Mouse (Mus musculus) heart, postnatal 0 days (tissue): ENCODE measurements around the gene Klhl26. TPM values are rescaled to one million over a fixed set of nuclear protein-coding genes. Genes with fewer than 3 reads are reported as not detected.

Source experiments
- ATAC-seq: fragments of 200-750 bp; cut with Nextera tagmentation; 2 replicates; pipeline ENCODE4 v1.8.0; 2017; ENCODE audit warnings: low read depth, moderate number of reproducible peaks, moderate library complexity; ENCODE audit not compliant: insufficient read depth
- DNase-seq: peaks from one replicate; pipeline ENCODE4 v3.0.0-alpha.2; 2016; ENCODE audit warnings: low spot score
- H3K27ac ChIP-seq: fragments of 300-500 bp; sonication (generic); 2 replicates; pipeline ENCODE4 v1.5.1; 2014; ENCODE audit warnings: low read depth, mild to moderate bottlenecking
- H3K27me3 ChIP-seq: fragments of 300-500 bp; sonication (generic); 2 replicates; pipeline ENCODE4 v1.6.1; 2014; ENCODE audit warnings: low read length, mixed read lengths; ENCODE audit not compliant: control insufficient read depth, insufficient read depth
- H3K36me3 ChIP-seq: fragments of 300-500 bp; sonication (generic); replicated peaks from 2 replicates; pipeline ENCODE4 v1.6.1; 2014; ENCODE audit warnings: low read length, mixed read lengths; ENCODE audit not compliant: control insufficient read depth, insufficient read depth
- H3K4me1 ChIP-seq: fragments of 300-500 bp; sonication (generic); 2 replicates; pipeline ENCODE4 v1.6.1; 2014; ENCODE audit warnings: antibody characterized with exemption; ENCODE audit not compliant: control insufficient read depth, insufficient read depth
- H3K4me2 ChIP-seq: fragments of 300-500 bp; sonication (generic); 2 replicates; pipeline ENCODE4 v1.6.1; 2014; ENCODE audit warnings: low read depth, mild to moderate bottlenecking, low read length, moderate library complexity
- H3K4me3 ChIP-seq: fragments of 300-500 bp; sonication (generic); 2 replicates; pipeline ENCODE4 v1.5.1; 2014; ENCODE audit warnings: low read depth, low read length
- H3K9ac ChIP-seq: fragments of 300-500 bp; sonication (generic); replicated peaks from 2 replicates; pipeline ENCODE4 v1.6.1; 2014; ENCODE audit warnings: low read depth, low read length, mixed read lengths
- H3K9me3 ChIP-seq: fragments of 300-500 bp; sonication (generic); replicated peaks from 2 replicates; pipeline ENCODE4 v1.6.1; 2016; ENCODE audit warnings: low read length; ENCODE audit not compliant: control insufficient read depth
- CTCF ChIP-seq: IDR thresholded peaks from 2 replicates; pipeline ENCODE4 v1.5.1; 2016; ENCODE audit warnings: antibody characterized with exemption, control low read depth, low read depth
- EP300 ChIP-seq: IDR thresholded peaks from 2 replicates; pipeline ENCODE4 v1.6.1; 2016; ENCODE audit warnings: antibody characterized with exemption, low read depth
- WGBS: fragments of 180-500 bp; shearing (Covaris S2); extraction: QIAGEN DNeasy Blood & Tissue Kit; methylation state at CpG from one replicate; pipeline ENCODE4 v1.1.7; 2014; 5-methylcytosine and 5-hydroxymethylcytosine counted together
- polyA plus RNA-seq: library from polyadenylated mRNA; unstranded; fragments of >200 nt; fragmentation: Nextera tagmentation; extraction: Ambion mirVana; gene quantifications from 2 replicates; pipeline ENCODE4 v1.2.1, GENCODE M21; 2015
- total RNA-seq: library from RNA; depleted of rRNA; stranded (reverse); fragments of >200 nt; gene quantifications from 2 replicates; pipeline ENCODE4 v1.2.3, GENCODE M21; 2014; ENCODE audit warnings: low replicate concordance

The Klhl26 gene
- total and polyA plus RNA-seq, 2 experiments from 2014 or later = 8.7 to 22.6 TPM

GRCm38 (mm10) chr8:70495771-70496062, 18.9 kb upstream of the Klhl26 start:
- Histone ChIP-seq H3K27ac (no peak overlapping the region), H3K9me3 (no peaks in the 10 kb centered on the region), H3K9ac (no peak overlapping the region), H3K27me3 (peaks cover 96% of the 10 kb centered on the region), H3K4me1 (peaks cover 12% of the 10 kb centered on the region; the same call in 1 of the 2 replicates), H3K4me2 (no peak overlapping the region), H3K4me3 (no peak overlapping the region), H3K36me3 (no peaks in the 10 kb centered on the region)
- DNase-seq (no peak), ATAC-seq (no peak)
- 13% methylated on average over 12 of the region's 12 CpGs for WGBS
- TF ChIP-seq CTCF (no peak), EP300 (no peak)

- Histone ChIP-seq H3K4me3 (no peak overlapping the region), H3K27me3 (peaks cover 96% of the 10 kb centered on the region), H3K4me2 (no peak overlapping the region), H3K27ac (no peak overlapping the region), H3K9me3 (no peaks in the 10 kb centered on the region), H3K36me3 (no peaks in the 10 kb centered on the region), H3K9ac (no peak overlapping the region), H3K4me1 (peaks cover 12% of the 10 kb centered on the region; the same call in 1 of the 2 replicates)
- ATAC-seq (no peak), DNase-seq (no peak)
- 12% methylated on average over 21 of the region's 21 CpGs for WGBS
- TF ChIP-seq CTCF (no peak), EP300 (no peak)
These were observed 18.4 kb upstream of the Klhl26 start for GRCm38 (mm10) chr8:70495001-70495770.

DNA sequence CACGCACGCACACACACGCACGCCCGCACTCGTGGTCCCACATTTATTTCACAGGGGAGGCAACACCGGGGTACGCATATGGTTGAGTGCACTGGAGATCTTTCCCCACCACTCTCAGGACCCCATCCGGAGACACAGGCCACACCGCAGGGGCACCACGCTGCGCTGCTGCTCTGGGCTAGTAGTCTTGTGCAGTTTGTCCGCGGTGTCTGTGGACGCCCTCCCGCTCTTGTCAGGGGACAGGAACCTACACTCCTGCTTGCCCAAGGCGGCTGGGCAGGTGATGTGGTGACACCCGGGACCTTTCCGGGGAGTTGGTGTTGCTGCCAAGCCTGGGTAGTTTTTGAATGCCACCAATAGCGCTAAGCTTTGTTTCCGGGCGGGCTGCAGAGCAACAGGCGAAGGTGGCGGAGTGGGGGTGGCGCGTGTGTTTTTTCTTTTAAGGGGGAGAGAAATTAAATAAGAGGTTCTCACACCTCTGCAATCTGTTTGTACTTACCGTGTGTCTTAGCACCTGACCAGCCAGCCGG, 17.7 kb upstream of the Klhl26 start:
- no peak overlapping the region for H3K27ac ChIP-seq
- no peak overlapping the region for H3K9ac ChIP-seq
- DNase-seq (no peak), ATAC-seq (no peak)
- TF ChIP-seq CTCF = no peak
- no peak for TF ChIP-seq EP300
- H3K36me3 ChIP-seq = no peaks in the 10 kb centered on the region
- H3K4me1 ChIP-seq = peaks cover 13% of the 10 kb centered on the region; the same call in 1 of the 2 replicates
- H3K9me3 ChIP-seq = no peaks in the 10 kb centered on the region
- WGBS = 3% methylated on average over 22 of the region's 28 CpGs
- H3K27me3 ChIP-seq = peaks cover 96% of the 10 kb centered on the region
- peak overlapping the region; percentile 50; the same call in 1 of the 2 replicates for H3K4me3 ChIP-seq
- H3K4me2 ChIP-seq = no peak overlapping the region

DNA sequence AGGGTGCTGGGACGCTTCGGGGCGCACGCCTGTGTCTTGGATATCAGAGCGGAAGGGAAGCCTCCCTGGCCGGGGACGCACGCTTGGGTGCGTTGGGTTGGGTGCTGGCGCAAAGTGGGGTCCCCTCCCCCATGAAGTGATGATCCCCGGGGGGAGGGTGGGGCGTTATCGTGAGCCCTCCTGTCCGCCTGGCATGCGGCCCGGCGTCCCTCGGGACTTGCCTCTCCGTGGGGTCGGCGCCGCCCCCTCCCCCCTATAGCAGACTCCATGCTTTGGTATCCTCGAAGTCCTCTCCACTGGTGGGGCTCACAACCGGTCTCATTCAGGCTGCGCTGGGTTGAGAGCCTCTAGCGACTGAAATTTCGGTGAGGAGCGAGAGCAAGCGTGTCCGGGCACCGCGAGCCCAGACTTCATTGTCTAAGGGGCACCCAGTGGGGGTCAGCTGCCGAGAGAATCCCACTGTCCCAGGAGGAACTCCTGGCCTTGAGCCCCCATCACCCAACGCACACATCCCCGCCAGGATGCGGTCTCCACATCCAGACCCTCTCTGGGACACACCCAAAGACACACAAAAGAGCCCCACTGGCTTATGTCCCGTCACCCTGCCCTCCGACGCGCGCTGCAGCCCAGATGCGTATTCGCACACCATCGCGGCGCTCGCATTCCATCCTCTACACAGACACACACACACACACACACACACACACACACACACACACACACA, 17.1 kb upstream of the Klhl26 start:
- Histone ChIP-seq H3K27me3 (peaks cover 96% of the 10 kb centered on the region), H3K36me3 (no peaks in the 10 kb centered on the region), H3K9me3 (no peaks in the 10 kb centered on the region), H3K27ac (no peak overlapping the region), H3K4me1 (peaks cover 16% of the 10 kb centered on the region; the same call in 1 of the 2 replicates), H3K9ac (no peak overlapping the region), H3K4me2 (peak overlapping the region; percentile 73), H3K4me3 (peak overlapping the region; percentile 50)
- ATAC-seq = no peak; the same call in 1 of the 2 replicates
- TF ChIP-seq CTCF (no peak), EP300 (no peak)
- 1% methylated on average over 40 of the region's 47 CpGs for WGBS
- DNase-seq = no peak

GRCm38 (mm10) chr8:70492664-70493640, 16.2 kb upstream of the Klhl26 start, which contains the start of gene Crlf1:
Crlf1 (plus strand) TSS chr8:70493158.
- TF ChIP-seq CTCF (no peak), EP300 (no peak)

More at GRCm38 (mm10) chr8:70492664-70493640, 16.2 kb upstream of the Klhl26 start, which contains the start of gene Crlf1:
- H3K36me3 ChIP-seq = no peaks in the 10 kb centered on the region
- peak within 1 kb of the TSS; percentile 73 for H3K4me2 ChIP-seq
- H3K27me3 ChIP-seq = peaks cover 96% of the 10 kb centered on the region
- ATAC-seq (no peak), DNase-seq (no peak)
- H3K9ac ChIP-seq = no peak within 1 kb of the TSS; the same call in 1 of the 2 replicates
- WGBS = 1% methylated on average over 67 of the region's 93 CpGs
- peak within 1 kb of the TSS; percentile 50 for H3K4me3 ChIP-seq
- no peaks in the 10 kb centered on the region for H3K9me3 ChIP-seq
- peaks cover 24% of the 10 kb centered on the region for H3K4me1 ChIP-seq
- no peak within 1 kb of the TSS for H3K27ac ChIP-seq
